Mouse (Mus musculus): ENCODE results near the gene Catsperg1. TPM values are rescaled to one million over a fixed set of nuclear protein-coding genes. Genes with fewer than 3 reads are reported as not detected.
A peak's percentile ranks its signal among the peaks of the same experiment; 100 is the strongest.
"Not testable (repeated sequence)": the region's sequence is repeated elsewhere in the genome, so short reads cannot be mapped to it uniquely, and the experiment has no call there.

Gene Catsperg1
- polyA plus RNA-seq, 1 experiment from 2014 or later: 1.2 TPM

DNA sequence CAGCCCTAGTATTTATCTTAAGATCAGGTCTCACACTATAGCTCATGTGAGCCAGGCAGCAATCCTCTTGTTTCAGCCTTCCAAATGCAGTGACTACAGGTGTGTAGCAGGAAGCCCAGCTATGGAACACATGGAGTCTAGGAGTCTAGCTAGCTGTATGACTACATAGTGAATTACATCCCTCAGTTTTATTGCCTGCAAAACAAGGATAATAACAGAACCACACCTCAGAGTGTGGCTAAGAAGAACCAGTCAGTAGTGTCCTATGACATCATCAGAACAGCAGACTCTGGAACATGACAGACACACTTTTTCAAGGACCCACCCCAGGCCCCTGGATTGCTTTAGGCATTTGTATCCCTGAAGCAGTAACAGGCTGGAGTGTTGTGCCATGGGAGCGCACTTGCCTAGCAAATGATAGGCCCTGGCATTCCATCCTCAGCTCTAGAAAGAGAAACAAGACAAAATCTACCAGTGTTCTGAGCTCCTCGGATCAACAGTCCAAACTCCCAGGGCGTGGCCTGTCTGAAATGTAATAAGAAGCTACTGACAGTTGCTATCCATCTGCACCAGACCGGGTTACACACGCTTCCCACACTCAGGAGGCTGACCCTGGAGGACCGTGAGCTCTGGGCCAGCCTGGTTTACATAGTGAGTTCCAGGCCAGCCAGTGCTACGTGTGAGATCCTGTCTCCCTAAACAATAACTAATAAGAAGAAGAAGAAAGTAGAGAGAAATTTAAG, 67.0 kb downstream of the Catsperg1 start:
- no peak for ATAC-seq
- H3K9ac ChIP-seq: no peak overlapping the region
- H3K36me3 ChIP-seq (ENCODE audit: poor library complexity, severe bottlenecking): no peaks in the 10 kb centered on the region
- H3K27ac ChIP-seq: no peak overlapping the region
- WGBS: 87% methylated on average over 7 of the region's 7 CpGs
- H3K4me2 ChIP-seq: no peak overlapping the region
- H3K4me1 ChIP-seq: no peaks in the 10 kb centered on the region
- no peaks in the 10 kb centered on the region for H3K27me3 ChIP-seq
- no peak overlapping the region for H3K4me3 ChIP-seq
- H3K9me3 ChIP-seq (replicated peaks): no peaks in the 10 kb centered on the region

DNA sequence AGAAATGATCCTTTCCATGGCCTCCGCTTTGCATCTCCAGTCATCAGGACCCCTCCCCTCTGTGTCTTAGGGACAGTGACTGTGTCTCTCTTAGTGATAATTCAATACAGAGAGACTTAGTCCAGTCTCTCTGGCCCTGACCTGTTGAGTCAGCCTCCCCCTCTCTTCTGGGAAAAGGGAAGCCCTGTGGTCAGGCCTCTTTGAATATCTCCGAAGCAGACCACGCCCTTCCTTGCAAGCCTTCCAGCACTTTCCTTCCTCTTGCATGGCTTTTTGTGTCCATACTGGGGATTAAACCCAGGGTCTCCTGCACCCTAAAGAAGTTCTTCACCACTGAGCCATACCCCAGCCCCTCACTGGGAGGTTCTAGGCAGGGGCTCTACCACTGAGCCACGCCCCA, 69.8 kb downstream of the Catsperg1 start:
- no peak for ATAC-seq
- no peak overlapping the region for H3K4me2 ChIP-seq
- no peak overlapping the region for H3K9ac ChIP-seq
- H3K27me3 ChIP-seq: no peaks in the 10 kb centered on the region
- no peak overlapping the region for H3K4me3 ChIP-seq
- no peak overlapping the region for H3K27ac ChIP-seq
- no peaks in the 10 kb centered on the region for H3K9me3 ChIP-seq (replicated peaks)
- no peaks in the 10 kb centered on the region for H3K4me1 ChIP-seq
- WGBS: 97% methylated on average over 4 of the region's 4 CpGs
- H3K36me3 ChIP-seq (ENCODE audit: poor library complexity, severe bottlenecking): no peaks in the 10 kb centered on the region

DNA sequence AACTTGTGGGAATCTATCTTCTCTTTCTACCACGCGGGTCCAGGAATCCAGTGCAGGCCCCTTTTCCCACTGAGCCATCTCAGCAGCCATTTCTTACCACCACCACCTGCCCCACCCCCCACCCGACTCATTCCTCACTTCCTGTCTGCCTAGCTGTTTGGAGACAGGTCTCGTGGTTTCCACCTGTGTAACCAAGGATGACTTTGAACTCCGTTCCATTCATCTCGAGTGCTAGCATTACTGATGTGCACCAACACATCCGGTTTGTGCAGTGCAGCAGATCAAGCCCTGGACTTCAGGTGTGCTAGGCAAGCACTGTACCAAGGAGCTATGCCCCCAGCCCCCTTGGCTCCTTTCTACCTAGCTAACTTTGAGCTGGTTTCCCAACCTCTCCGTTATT, 72.4 kb downstream of the Catsperg1 start:
- Histone ChIP-seq H3K9me3 (replicated peaks) (no peaks in the 10 kb centered on the region), H3K27me3 (peaks cover 5% of the 10 kb centered on the region; the same call in 1 of the 2 replicates), H3K27ac (no peak overlapping the region), H3K36me3 (ENCODE audit: poor library complexity, severe bottlenecking) (no peaks in the 10 kb centered on the region), H3K4me1 (no peaks in the 10 kb centered on the region), H3K4me2 (no peak overlapping the region), H3K9ac (no peak overlapping the region), H3K4me3 (no peak overlapping the region)
- ATAC-seq: no peak
- WGBS: 88% methylated on average over 8 of the region's 8 CpGs

GRCm38 (mm10) chr7:29139237-29139636, 74.6 kb downstream of the Catsperg1 start:
- 89% methylated on average over 3 of the region's 4 CpGs for WGBS
- H3K4me3 ChIP-seq; H3K36me3 ChIP-seq (ENCODE audit: poor library complexity, severe bottlenecking); H3K9me3 ChIP-seq (replicated peaks); H3K4me1 ChIP-seq; H3K27ac ChIP-seq; H3K4me2 ChIP-seq; H3K9ac ChIP-seq; ATAC-seq: not testable (repeated sequence)
- peaks cover 20% of the 10 kb centered on the region for H3K27me3 ChIP-seq

DNA sequence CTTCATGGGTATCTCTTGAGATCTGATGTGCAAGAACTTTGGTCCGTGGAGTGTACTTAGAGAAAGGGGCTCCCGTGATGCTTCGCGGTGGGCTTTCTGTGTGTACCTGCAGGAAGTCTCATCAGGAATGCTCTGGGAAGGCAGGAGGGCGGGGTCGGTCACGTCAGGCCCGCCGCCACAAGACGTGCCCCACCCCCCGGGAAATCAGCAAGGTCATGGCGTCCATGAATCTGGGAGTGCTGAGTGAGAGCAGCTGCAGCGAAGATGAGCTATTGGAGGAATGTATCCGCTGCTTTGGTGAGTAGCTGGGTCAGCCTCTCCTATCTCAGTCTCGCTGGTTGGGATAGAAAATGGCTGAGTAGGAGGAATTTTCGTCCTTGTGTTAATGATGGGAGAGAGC, 76.4 kb downstream of the Catsperg1 start:
- no peak overlapping the region for H3K27ac ChIP-seq
- H3K4me3 ChIP-seq: no peak overlapping the region
- H3K27me3 ChIP-seq: peaks cover 23% of the 10 kb centered on the region
- 46% methylated on average over 16 of the region's 16 CpGs for WGBS
- no peak overlapping the region for H3K4me2 ChIP-seq
- H3K4me1 ChIP-seq: peaks cover 6% of the 10 kb centered on the region; the same call in 1 of the 2 replicates
- no peaks in the 10 kb centered on the region for H3K9me3 ChIP-seq (replicated peaks)
- no peak for ATAC-seq
- no peak overlapping the region for H3K9ac ChIP-seq
- H3K36me3 ChIP-seq (ENCODE audit: poor library complexity, severe bottlenecking): no peaks in the 10 kb centered on the region

DNA sequence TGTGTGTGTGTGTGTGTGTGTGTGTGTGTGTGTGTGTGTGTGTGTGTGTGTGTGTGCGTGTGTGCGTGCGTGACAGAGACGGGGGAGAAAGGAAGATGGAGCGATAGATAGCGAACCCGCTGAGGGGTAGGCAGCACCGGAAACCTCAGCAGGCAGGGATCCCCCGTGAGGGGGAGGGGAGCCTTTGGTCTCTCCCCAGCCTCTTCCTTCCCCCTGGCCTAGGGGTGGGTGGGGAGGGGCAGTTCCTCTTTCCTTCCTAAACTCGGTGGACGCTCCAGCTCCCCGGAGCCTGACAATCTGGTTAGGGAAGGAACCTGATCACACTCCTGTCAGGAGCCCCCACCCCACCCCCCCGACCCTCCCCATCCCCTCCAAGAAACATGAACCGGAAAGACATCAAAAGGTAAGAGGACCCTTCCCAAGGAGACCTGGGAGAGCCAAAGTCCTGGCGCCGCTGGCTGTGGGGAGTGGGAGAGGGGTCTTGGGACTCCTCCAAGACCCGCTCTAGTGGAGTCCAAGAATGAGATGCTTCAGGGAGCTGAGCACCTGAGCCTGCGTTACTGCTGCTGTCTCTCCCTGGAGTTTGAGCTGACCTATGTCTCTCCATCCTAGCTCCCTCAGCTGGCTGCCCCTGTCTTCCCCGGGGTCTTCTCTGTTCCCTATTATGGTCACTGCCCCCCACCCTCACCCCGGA, 79.0 kb downstream of the Catsperg1 start, which contains the start of gene Rasgrp4:
Gene Rasgrp4 (plus strand): TSS at position 159 of the 694 bp plus-strand sequence.
- H3K27me3 ChIP-seq: peaks cover 23% of the 10 kb centered on the region
- H3K27ac ChIP-seq: no peak within 1 kb of the TSS
- H3K4me2 ChIP-seq: peak within 1 kb of the TSS; percentile 53
- peak within 1 kb of the TSS; percentile 34; the same call in 1 of the 2 replicates for H3K9ac ChIP-seq
- no peaks in the 10 kb centered on the region for H3K36me3 ChIP-seq (ENCODE audit: poor library complexity, severe bottlenecking)
- WGBS: 4% methylated on average over 9 of the region's 20 CpGs
- peak within 1 kb of the TSS; percentile 26 for H3K4me3 ChIP-seq
- H3K4me1 ChIP-seq: peaks cover 6% of the 10 kb centered on the region; the same call in 1 of the 2 replicates
- no peak for ATAC-seq
- H3K9me3 ChIP-seq (replicated peaks): no peaks in the 10 kb centered on the region

GRCm38 (mm10) chr7:29134230-29134629, 79.6 kb downstream of the Catsperg1 start:
- Histone ChIP-seq H3K9me3 (replicated peaks) (no peaks in the 10 kb centered on the region), H3K27ac (no peak overlapping the region), H3K4me3 (peak overlapping the region; percentile 26), H3K9ac (no peak overlapping the region), H3K36me3 (ENCODE audit: poor library complexity, severe bottlenecking) (no peaks in the 10 kb centered on the region), H3K4me2 (peak overlapping the region; percentile 53), H3K27me3 (peaks cover 23% of the 10 kb centered on the region), H3K4me1 (peaks cover 6% of the 10 kb centered on the region; the same call in 1 of the 2 replicates)
- no peak for ATAC-seq
- WGBS: 3% methylated on average over 4 of the region's 4 CpGs

Other genes starting within 250 kb of the Catsperg1 start
- gene Eif3k, start 232.2 kb downstream of the Catsperg1 start, polyA plus RNA-seq (2015; fragmentation: Nextera tagmentation; extraction: Ambion mirVana): 351 and 356 TPM in 2 replicates
- 4.3 and 4.4 TPM in 2 replicates for gene Map4k1, start 232.0 kb downstream of the Catsperg1 start, polyA plus RNA-seq (2015; fragmentation: Nextera tagmentation; extraction: Ambion mirVana)
- gene Ryr1, start 88.9 kb downstream of the Catsperg1 start, polyA plus RNA-seq (2015; fragmentation: Nextera tagmentation; extraction: Ambion mirVana): 7.5 and 10.2 TPM in 2 replicates
- 0.48 and 0.57 TPM in 2 replicates for gene Rasgrp4, start 79.2 kb downstream of the Catsperg1 start, polyA plus RNA-seq (2015; fragmentation: Nextera tagmentation; extraction: Ambion mirVana)
- gene Fam98c, start 57.8 kb downstream of the Catsperg1 start, polyA plus RNA-seq (2015; fragmentation: Nextera tagmentation; extraction: Ambion mirVana): 14.1 and 15.9 TPM in 2 replicates
- gene Ggn, start 43.8 kb downstream of the Catsperg1 start, polyA plus RNA-seq (2015; fragmentation: Nextera tagmentation; extraction: Ambion mirVana): 0.38 and 0.65 TPM in 2 replicates
- gene Spred3, start 43.6 kb downstream of the Catsperg1 start, polyA plus RNA-seq (2015; fragmentation: Nextera tagmentation; extraction: Ambion mirVana): 5.6 and 6.5 TPM in 2 replicates
- gene Psmd8, start 33.3 kb downstream of the Catsperg1 start, polyA plus RNA-seq (2015; fragmentation: Nextera tagmentation; extraction: Ambion mirVana): 292 and 296 TPM in 2 replicates
- gene Kcnk6, start 18.5 kb upstream of the Catsperg1 start, polyA plus RNA-seq (2015; fragmentation: Nextera tagmentation; extraction: Ambion mirVana): 0.27 and 0.44 TPM in 2 replicates
- gene Yif1b, start 24.3 kb upstream of the Catsperg1 start, polyA plus RNA-seq (2015; fragmentation: Nextera tagmentation; extraction: Ambion mirVana): 73.4 and 75.5 TPM in 2 replicates
- 1.2 and 1.5 TPM in 2 replicates for gene 2200002D01Rik, start 34.4 kb upstream of the Catsperg1 start, polyA plus RNA-seq (2015; fragmentation: Nextera tagmentation; extraction: Ambion mirVana)
- 30.1 and 41.3 TPM in 2 replicates for gene Spint2, start 67.9 kb upstream of the Catsperg1 start, polyA plus RNA-seq (2015; fragmentation: Nextera tagmentation; extraction: Ambion mirVana)
- gene Ppp1r14a, start 75.3 kb upstream of the Catsperg1 start, polyA plus RNA-seq (2015; fragmentation: Nextera tagmentation; extraction: Ambion mirVana): 14.9 and 17.2 TPM in 2 replicates
- gene Dpf1, start 89.9 kb upstream of the Catsperg1 start, polyA plus RNA-seq (2015; fragmentation: Nextera tagmentation; extraction: Ambion mirVana): 165 and 182 TPM in 2 replicates

Data from forebrain, embryonic 13.5 days (tissue).